Mouse (Mus musculus): ENCODE data around the gene Slit3. TPM values are rescaled to one million over a fixed set of nuclear protein-coding genes. Genes with fewer than 3 reads are reported as not detected.

The Slit3 gene
- polyA plus RNA-seq, 1 experiment = 6.6 TPM

DNA sequence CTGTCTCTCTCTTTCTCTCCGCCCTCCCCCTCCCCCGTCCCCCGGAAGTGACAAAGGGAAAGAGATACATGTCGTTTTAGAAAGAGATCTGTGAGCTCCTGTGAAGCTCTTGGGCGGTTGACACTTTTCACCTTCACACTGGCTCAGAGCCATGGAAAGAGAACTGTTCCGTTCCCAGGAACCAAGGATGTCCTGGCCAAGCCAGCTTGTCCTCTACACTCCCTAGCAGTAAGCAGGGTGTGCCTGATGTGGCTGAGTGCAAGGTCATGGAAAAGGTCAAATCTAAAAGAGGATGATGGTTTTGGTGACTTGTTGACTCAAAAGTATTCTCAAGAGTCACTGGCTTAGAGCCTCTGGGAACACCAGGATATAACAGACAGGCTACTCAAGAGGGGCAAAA, 219.7 kb downstream of the Slit3 start:
- no peak overlapping the region for H3K27ac ChIP-seq (ENCODE audit: insufficient read depth, low read depth, low read length)
- WGBS = 69% methylated on average over 6 of the region's 6 CpGs
- no peaks in the 10 kb centered on the region for H3K4me1 ChIP-seq (ENCODE audit: control insufficient read depth, insufficient read depth, insufficient read length, low read length)
- no peaks in the 10 kb centered on the region for H3K27me3 ChIP-seq (ENCODE audit: control insufficient read depth, insufficient read depth, low read length)
- H3K36me3 ChIP-seq (ENCODE audit: control insufficient read depth, insufficient read depth, low read length) = no peaks in the 10 kb centered on the region
- TF ChIP-seq POLR2A (IDR thresholded peaks at IDR 0.05; ENCODE audit: low read depth, low read length) = no peak
- no peak for TF ChIP-seq CTCF (IDR thresholded peaks at IDR 0.05; ENCODE audit: extremely low read depth, insufficient read length, insufficient replicate concordance, low read depth, low read length)
- H3K4me3 ChIP-seq (ENCODE audit: low read depth, low read length) = no peak overlapping the region

DNA sequence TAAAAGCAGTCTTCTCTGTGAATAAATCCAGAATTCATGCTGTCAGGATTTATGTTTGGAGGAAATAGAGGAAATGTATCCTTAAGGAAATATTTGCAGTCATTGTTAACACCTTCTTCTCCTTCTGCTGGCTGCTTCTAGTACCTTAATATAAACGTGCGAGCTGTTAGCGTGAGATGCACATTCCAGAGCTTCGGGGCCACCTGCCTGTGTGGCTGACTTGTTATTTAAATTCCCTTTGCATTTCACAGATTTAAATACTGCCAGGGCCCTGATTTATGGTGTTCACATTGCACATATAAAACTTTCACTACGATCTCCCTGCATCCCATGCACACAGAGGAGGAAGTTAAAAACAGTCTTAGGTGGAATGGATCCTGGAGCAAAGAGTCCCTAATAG, 221.5 kb downstream of the Slit3 start:
- TF ChIP-seq POLR2A (IDR thresholded peaks at IDR 0.05; ENCODE audit: low read depth, low read length) = no peak
- no peak for TF ChIP-seq CTCF (IDR thresholded peaks at IDR 0.05; ENCODE audit: extremely low read depth, insufficient read length, insufficient replicate concordance, low read depth, low read length)
- H3K4me1 ChIP-seq (ENCODE audit: control insufficient read depth, insufficient read depth, insufficient read length, low read length) = no peaks in the 10 kb centered on the region
- WGBS = 56% methylated on average over 5 of the region's 5 CpGs

DNA sequence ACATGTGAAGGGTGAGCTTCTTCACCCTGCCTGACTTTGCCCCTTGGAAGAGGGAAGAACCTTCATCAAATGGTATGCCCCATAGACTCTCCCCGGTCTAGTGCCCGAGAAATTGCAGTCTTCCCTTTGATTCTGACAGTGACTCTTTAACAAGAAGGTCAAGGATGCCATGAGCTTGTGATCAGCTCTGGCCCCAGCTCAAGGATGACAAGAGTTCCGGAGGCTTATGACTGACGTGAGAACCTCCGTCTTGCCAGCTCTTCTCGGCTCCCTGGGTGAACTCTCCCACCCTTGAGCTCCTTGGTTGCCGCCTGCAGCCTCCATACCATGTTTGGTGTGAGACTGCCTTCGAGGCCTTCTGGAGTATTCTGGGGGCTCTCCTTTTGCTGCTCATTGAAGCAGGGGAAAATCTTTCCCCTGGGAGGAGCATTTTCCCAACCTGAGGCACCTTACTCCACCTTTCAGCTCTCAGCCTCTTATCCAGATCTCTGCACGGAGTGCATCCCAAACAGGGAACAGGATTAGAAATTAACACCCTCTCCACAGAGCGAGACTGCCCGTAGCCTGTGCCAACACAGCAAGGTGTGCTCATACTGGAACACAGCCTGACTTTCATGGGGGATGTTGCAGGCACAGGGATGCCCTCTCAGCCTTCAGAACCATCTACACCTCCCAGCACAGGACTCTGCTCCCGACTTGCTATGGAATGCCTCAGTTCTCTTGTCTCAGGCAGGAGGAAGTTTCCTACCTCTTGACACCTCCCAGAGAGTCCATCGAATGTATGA, 224.9 kb downstream of the Slit3 start:
- no peak overlapping the region for H3K27ac ChIP-seq (ENCODE audit: insufficient read depth, low read depth, low read length)
- no peak for TF ChIP-seq POLR2A (IDR thresholded peaks at IDR 0.05; ENCODE audit: low read depth, low read length)
- TF ChIP-seq CTCF (IDR thresholded peaks at IDR 0.05; ENCODE audit: extremely low read depth, insufficient read length, insufficient replicate concordance, low read depth, low read length) = no peak
- H3K4me3 ChIP-seq (ENCODE audit: low read depth, low read length) = no peak overlapping the region
- H3K4me1 ChIP-seq (ENCODE audit: control insufficient read depth, insufficient read depth, insufficient read length, low read length) = no peaks in the 10 kb centered on the region
- no peaks in the 10 kb centered on the region for H3K36me3 ChIP-seq (ENCODE audit: control insufficient read depth, insufficient read depth, low read length)
- WGBS = 81% methylated on average over 13 of the region's 13 CpGs
- no peaks in the 10 kb centered on the region for H3K27me3 ChIP-seq (ENCODE audit: control insufficient read depth, insufficient read depth, low read length)

More for the DNA sequence above, 221.5 kb downstream of the Slit3 start:
- Histone ChIP-seq H3K4me3 (ENCODE audit: low read depth, low read length) (no peak overlapping the region), H3K36me3 (ENCODE audit: control insufficient read depth, insufficient read depth, low read length) (no peaks in the 10 kb centered on the region), H3K27me3 (ENCODE audit: control insufficient read depth, insufficient read depth, low read length) (no peaks in the 10 kb centered on the region), H3K27ac (ENCODE audit: insufficient read depth, low read depth, low read length) (no peak overlapping the region)

DNA sequence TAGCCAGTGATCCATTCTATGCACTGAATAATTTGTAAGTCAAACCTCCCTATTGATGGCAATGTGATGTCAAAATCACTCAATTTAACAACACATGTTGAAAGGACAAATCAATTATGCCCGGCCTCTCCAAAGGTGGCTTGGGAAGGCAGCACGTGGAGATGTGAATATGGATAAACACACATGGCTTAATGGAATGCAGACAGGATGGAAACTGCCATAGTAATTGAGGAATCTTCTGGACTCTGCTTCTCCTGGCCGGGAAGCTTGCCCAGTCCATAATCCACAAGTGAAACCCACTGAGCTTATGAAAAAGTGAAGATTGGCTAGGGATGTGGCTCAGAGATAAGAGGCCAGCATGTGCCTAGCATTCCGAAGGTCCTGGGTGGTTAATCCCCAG, 227.1 kb downstream of the Slit3 start:
- Histone ChIP-seq H3K27me3 (ENCODE audit: control insufficient read depth, insufficient read depth, low read length) (no peaks in the 10 kb centered on the region), H3K4me1 (ENCODE audit: control insufficient read depth, insufficient read depth, insufficient read length, low read length) (no peaks in the 10 kb centered on the region), H3K27ac (ENCODE audit: insufficient read depth, low read depth, low read length) (no peak overlapping the region), H3K4me3 (ENCODE audit: low read depth, low read length) (no peak overlapping the region), H3K36me3 (ENCODE audit: control insufficient read depth, insufficient read depth, low read length) (no peaks in the 10 kb centered on the region)
- 32% methylated on average over 4 of the region's 4 CpGs for WGBS
- TF ChIP-seq CTCF (IDR thresholded peaks at IDR 0.05; ENCODE audit: extremely low read depth, insufficient read length, insufficient replicate concordance, low read depth, low read length) = no peak
- no peak for TF ChIP-seq POLR2A (IDR thresholded peaks at IDR 0.05; ENCODE audit: low read depth, low read length)

DNA sequence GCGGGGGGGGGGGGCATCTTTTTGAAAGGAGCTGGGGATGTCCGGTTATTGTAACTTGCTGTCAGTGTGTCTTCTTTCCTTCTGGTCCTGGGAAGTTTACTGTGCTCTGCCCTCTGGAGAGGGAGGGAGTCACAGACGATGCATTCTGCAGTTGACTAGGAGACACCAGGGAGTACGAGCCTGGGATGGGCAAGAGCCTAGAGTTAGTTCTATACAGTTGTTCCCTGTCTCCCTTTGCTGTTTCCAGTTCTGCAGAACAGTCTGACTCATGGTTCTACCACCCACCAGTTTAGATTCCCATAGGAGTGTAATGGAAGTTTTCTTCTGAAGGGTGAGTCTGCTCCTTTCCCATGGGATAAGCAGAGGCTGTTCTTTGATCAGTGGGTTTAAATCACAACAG, 229.9 kb downstream of the Slit3 start:
- WGBS = 54% methylated on average over 4 of the region's 4 CpGs
- no peak overlapping the region for H3K27ac ChIP-seq (ENCODE audit: insufficient read depth, low read depth, low read length)
- TF ChIP-seq POLR2A (IDR thresholded peaks at IDR 0.05; ENCODE audit: low read depth, low read length) = no peak
- no peak for TF ChIP-seq CTCF (IDR thresholded peaks at IDR 0.05; ENCODE audit: extremely low read depth, insufficient read length, insufficient replicate concordance, low read depth, low read length)
- H3K4me3 ChIP-seq (ENCODE audit: low read depth, low read length) = no peak overlapping the region
- H3K4me1 ChIP-seq (ENCODE audit: control insufficient read depth, insufficient read depth, insufficient read length, low read length) = no peaks in the 10 kb centered on the region
- H3K27me3 ChIP-seq (ENCODE audit: control insufficient read depth, insufficient read depth, low read length) = no peaks in the 10 kb centered on the region
- no peaks in the 10 kb centered on the region for H3K36me3 ChIP-seq (ENCODE audit: control insufficient read depth, insufficient read depth, low read length)

DNA sequence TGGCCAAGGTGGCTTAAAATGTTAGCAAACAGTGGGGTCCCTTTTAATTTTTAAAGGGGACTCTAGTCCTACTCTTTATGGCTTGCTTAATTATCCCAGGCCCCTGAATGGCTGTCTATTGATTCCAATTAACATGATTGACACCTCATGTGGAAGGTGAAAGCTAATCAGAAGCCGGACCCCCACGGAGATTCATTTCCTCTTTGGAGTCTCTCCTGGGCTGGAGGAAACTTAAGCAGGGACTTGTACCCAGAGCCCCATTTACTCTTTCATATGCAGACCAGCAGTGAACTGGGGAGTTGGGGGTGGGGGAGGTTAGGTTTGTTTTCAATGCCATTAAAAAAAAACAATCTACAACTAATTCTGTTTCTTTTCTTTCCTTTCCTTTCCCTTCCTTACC, 230.4 kb downstream of the Slit3 start:
- no peak overlapping the region for H3K4me3 ChIP-seq (ENCODE audit: low read depth, low read length)
- no peak overlapping the region for H3K27ac ChIP-seq (ENCODE audit: insufficient read depth, low read depth, low read length)
- TF ChIP-seq CTCF (IDR thresholded peaks at IDR 0.05; ENCODE audit: extremely low read depth, insufficient read length, insufficient replicate concordance, low read depth, low read length) (no peak), POLR2A (IDR thresholded peaks at IDR 0.05; ENCODE audit: low read depth, low read length) (no peak)
- no peaks in the 10 kb centered on the region for H3K36me3 ChIP-seq (ENCODE audit: control insufficient read depth, insufficient read depth, low read length)
- WGBS = 41% methylated on average over 2 of the region's 2 CpGs
- no peaks in the 10 kb centered on the region for H3K27me3 ChIP-seq (ENCODE audit: control insufficient read depth, insufficient read depth, low read length)
- H3K4me1 ChIP-seq (ENCODE audit: control insufficient read depth, insufficient read depth, insufficient read length, low read length) = no peaks in the 10 kb centered on the region

DNA sequence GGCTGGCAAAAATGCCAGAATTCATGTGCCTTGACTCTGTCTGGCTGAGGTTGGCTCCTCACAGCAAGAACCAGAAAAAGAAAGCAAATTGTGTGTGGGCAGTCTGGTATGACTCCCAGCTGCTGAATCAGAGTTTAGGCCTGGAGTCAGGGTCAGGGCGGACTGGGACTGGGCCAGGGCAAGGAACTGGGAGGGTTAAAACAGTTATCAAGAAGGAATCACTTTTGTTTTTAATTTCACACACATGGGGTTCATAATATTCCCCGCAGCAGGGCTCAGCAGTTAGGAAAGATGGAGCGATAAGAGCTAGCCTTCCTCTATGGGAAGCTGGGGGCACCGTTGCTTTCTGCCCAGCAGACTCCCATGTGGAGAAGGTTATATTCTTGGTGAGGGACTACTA, 234.8 kb downstream of the Slit3 start:
- Histone ChIP-seq H3K27ac (ENCODE audit: insufficient read depth, low read depth, low read length) (no peak overlapping the region), H3K4me3 (ENCODE audit: low read depth, low read length) (no peak overlapping the region), H3K36me3 (ENCODE audit: control insufficient read depth, insufficient read depth, low read length) (no peaks in the 10 kb centered on the region), H3K27me3 (ENCODE audit: control insufficient read depth, insufficient read depth, low read length) (no peaks in the 10 kb centered on the region), H3K4me1 (ENCODE audit: control insufficient read depth, insufficient read depth, insufficient read length, low read length) (no peaks in the 10 kb centered on the region)
- WGBS = 82% methylated on average over 4 of the region's 4 CpGs
- TF ChIP-seq POLR2A (IDR thresholded peaks at IDR 0.05; ENCODE audit: low read depth, low read length) (no peak), CTCF (IDR thresholded peaks at IDR 0.05; ENCODE audit: extremely low read depth, insufficient read length, insufficient replicate concordance, low read depth, low read length) (no peak)
